Mouse (Mus musculus) limb, embryonic 14.5 days (tissue): ENCODE data around the gene Prom1. TPM values are rescaled to one million over a fixed set of nuclear protein-coding genes. Genes with fewer than 3 reads are reported as not detected.

Experiments used
- ATAC-seq: fragments of 200-750 bp; cut with Nextera tagmentation; 2 replicates; pipeline ENCODE4 v1.8.0; 2017; ENCODE audit warnings: low read depth, moderate number of reproducible peaks, moderate TSS enrichment; ENCODE audit not compliant: low FRiP score
- DNase-seq: peaks from one replicate; pipeline ENCODE4 v3.0.0-alpha.2; 2015; ENCODE audit warnings: low spot score
- H3K27ac ChIP-seq: fragments of 300-500 bp; sonication (generic); replicated peaks from 2 replicates; pipeline ENCODE4 v1.5.1; 2014; ENCODE audit warnings: low read depth, mild to moderate bottlenecking, low read length, moderate library complexity, mixed read lengths
- H3K27me3 ChIP-seq: fragments of 300-500 bp; sonication (generic); 2 replicates; pipeline ENCODE4 v1.6.1; 2014; ENCODE audit warnings: low read length, mixed read lengths; ENCODE audit not compliant: control insufficient read depth, insufficient read depth
- H3K36me3 ChIP-seq: fragments of 300-500 bp; sonication (generic); 2 replicates; pipeline ENCODE4 v1.6.1; 2014; ENCODE audit warnings: mild to moderate bottlenecking, low read length, moderate library complexity, mixed read lengths; ENCODE audit not compliant: control insufficient read depth, insufficient read depth
- H3K4me1 ChIP-seq: fragments of 300-500 bp; sonication (generic); 2 replicates; pipeline ENCODE4 v1.6.1; 2014; ENCODE audit warnings: antibody characterized with exemption, low read length, mixed read lengths; ENCODE audit not compliant: control insufficient read depth, insufficient read depth
- H3K4me2 ChIP-seq: fragments of 300-500 bp; sonication (generic); replicated peaks from 2 replicates; pipeline ENCODE4 v1.6.1; 2014; ENCODE audit warnings: low read depth, mild to moderate bottlenecking, low read length, moderate library complexity; ENCODE audit not compliant: severe bottlenecking
- H3K4me3 ChIP-seq: fragments of 300-500 bp; sonication (generic); replicated peaks from 2 replicates; pipeline ENCODE4 v1.5.1; 2014; ENCODE audit warnings: low read length
- H3K9ac ChIP-seq: fragments of 300-500 bp; sonication (generic); 2 replicates; pipeline ENCODE4 v1.6.1; 2014; ENCODE audit warnings: mild to moderate bottlenecking, low read depth, low read length, moderate library complexity; ENCODE audit not compliant: severe bottlenecking
- H3K9me3 ChIP-seq: fragments of 300-500 bp; sonication (generic); 2 replicates; pipeline ENCODE4 v1.6.1; 2016; ENCODE audit warnings: low read length; ENCODE audit not compliant: control insufficient read depth
- POLR2A ChIP-seq: fragments of 200-500 bp; IDR thresholded peaks from 2 replicates; pipeline ENCODE4 v1.8.0; 2012; ENCODE audit warnings: inconsistent platforms, mild to moderate bottlenecking, moderate library complexity, borderline replicate concordance; ENCODE audit not compliant: insufficient read depth, insufficient read length; ENCODE audit errors: extremely low read depth
- WGBS: fragments of 180-500 bp; shearing (Covaris S2); extraction: QIAGEN DNeasy Blood & Tissue Kit; methylation state at CpG from one replicate; pipeline ENCODE4 v1.1.7; 2014; 5-methylcytosine and 5-hydroxymethylcytosine counted together
- polyA plus RNA-seq, 2 experiments: library from polyadenylated mRNA; depleted of rRNA in 1 of 2; stranded (reverse) in 1 of 2; unstranded in 1 of 2; fragments of >200 nt; fragmentation: Nextera tagmentation in 1 of 2; extraction: Ambion mirVana in 1 of 2; gene quantifications; 2 replicates each; pipeline versions ENCODE4 v1.2.1 to v1.2.3; 2012 to 2014

Prom1 gene
- polyA plus RNA-seq, 2 experiments: 24.9 to 39.8 TPM

DNA sequence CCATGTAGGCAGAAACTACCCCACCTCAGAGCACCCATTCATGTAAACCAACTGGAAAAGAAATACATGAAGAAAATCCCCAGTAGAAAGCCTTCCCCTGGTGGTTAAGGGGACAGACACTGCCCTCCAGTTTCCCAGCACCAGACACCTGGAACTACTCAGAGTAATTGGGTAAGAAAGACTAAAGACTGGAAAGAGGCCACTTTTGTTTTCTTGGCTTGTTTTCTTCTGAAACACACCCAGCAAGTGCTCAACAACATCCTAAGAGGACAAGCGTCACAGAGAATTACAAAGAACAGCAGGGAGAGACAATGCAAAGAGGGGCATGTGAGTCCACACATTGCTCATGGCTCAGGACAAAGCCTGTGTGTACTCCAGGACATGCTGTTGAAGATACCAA lies 20.7 kb downstream of the Prom1 start:
- WGBS: 36% methylated on average over 1 of the region's 1 CpGs
- Histone ChIP-seq H3K9me3 (no peaks in the 10 kb centered on the region), H3K27me3 (no peaks in the 10 kb centered on the region), H3K4me3 (no peak overlapping the region), H3K4me2 (no peak overlapping the region), H3K4me1 (peaks cover 13% of the 10 kb centered on the region), H3K9ac (no peak overlapping the region), H3K36me3 (no peaks in the 10 kb centered on the region), H3K27ac (no peak overlapping the region)
- ATAC-seq: no peak
- no peak for DNase-seq
- no peak for TF ChIP-seq POLR2A

GRCm38 (mm10) chr5:44080276-44081054 lies 21.4 kb downstream of the Prom1 start:
- WGBS: 60% methylated on average over 8 of the region's 8 CpGs
- peaks cover 13% of the 10 kb centered on the region for H3K4me1 ChIP-seq
- H3K27me3 ChIP-seq: no peaks in the 10 kb centered on the region
- no peaks in the 10 kb centered on the region for H3K9me3 ChIP-seq
- ATAC-seq: no peak
- H3K27ac ChIP-seq: no peak overlapping the region
- DNase-seq: no peak
- no peak overlapping the region for H3K4me2 ChIP-seq
- no peaks in the 10 kb centered on the region for H3K36me3 ChIP-seq
- no peak for TF ChIP-seq POLR2A
- no peak overlapping the region for H3K4me3 ChIP-seq
- no peak overlapping the region for H3K9ac ChIP-seq

- H3K4me1 ChIP-seq: peaks cover 13% of the 10 kb centered on the region
- no peak overlapping the region for H3K27ac ChIP-seq
- no peak overlapping the region for H3K9ac ChIP-seq
- no peak overlapping the region for H3K4me3 ChIP-seq
- no peaks in the 10 kb centered on the region for H3K36me3 ChIP-seq
- no peaks in the 10 kb centered on the region for H3K27me3 ChIP-seq
- DNase-seq: no peak
- H3K4me2 ChIP-seq: no peak overlapping the region
- H3K9me3 ChIP-seq: no peaks in the 10 kb centered on the region
- ATAC-seq: no peak
- WGBS: 88% methylated on average over 1 of the region's 1 CpGs
- TF ChIP-seq POLR2A: no peak
These were observed 26.4 kb downstream of the Prom1 start for GRCm38 (mm10) chr5:44075432-44075831.

GRCm38 (mm10) chr5:44073634-44074033 lies 28.2 kb downstream of the Prom1 start:
- no peak for DNase-seq
- H3K4me1 ChIP-seq: 0 out of 2 replicates have a peak, but pooled peaks cover 5% of the 10 kb centered on the region
- no peaks in the 10 kb centered on the region for H3K36me3 ChIP-seq
- ATAC-seq: no peak
- TF ChIP-seq POLR2A: no peak
- no peak overlapping the region for H3K4me2 ChIP-seq
- H3K9me3 ChIP-seq: no peaks in the 10 kb centered on the region
- no peaks in the 10 kb centered on the region for H3K27me3 ChIP-seq
- no peak overlapping the region for H3K27ac ChIP-seq
- no peak overlapping the region for H3K9ac ChIP-seq
- WGBS: 43% methylated on average over 3 of the region's 3 CpGs
- H3K4me3 ChIP-seq: no peak overlapping the region

- Histone ChIP-seq H3K36me3 (no peaks in the 10 kb centered on the region), H3K27ac (no peak overlapping the region), H3K9me3 (no peaks in the 10 kb centered on the region), H3K4me3 (no peak overlapping the region), H3K4me2 (no peak overlapping the region), H3K9ac (no peak overlapping the region), H3K27me3 (no peaks in the 10 kb centered on the region), H3K4me1 (no peaks in the 10 kb centered on the region)
- 84% methylated on average over 7 of the region's 7 CpGs for WGBS
- TF ChIP-seq POLR2A: no peak
- DNase-seq: no peak
- ATAC-seq: no peak
These were observed 31.2 kb downstream of the Prom1 start for GRCm38 (mm10) chr5:44070529-44071133.
